Mouse (Mus musculus) olfactory bulb, adult 2 months (tissue): ENCODE measurements around the gene Pigl.

Experiments
- CTCF ChIP-seq: fragments of 200-500 bp; IDR thresholded peaks from 2 replicates; pipeline ENCODE4 v1.5.1; 2012; ENCODE audit warnings: low read depth, mild to moderate bottlenecking, low read length, moderate library complexity; ENCODE audit not compliant: insufficient read depth
- POLR2A ChIP-seq: fragments of 200-500 bp; IDR thresholded peaks from 2 replicates; pipeline ENCODE4 v1.6.1; 2012; ENCODE audit warnings: mild to moderate bottlenecking, low read depth, low read length, moderate library complexity; ENCODE audit not compliant: insufficient read depth

GRCm38 (mm10) chr11:62479581-62479980, 21.3 kb downstream of the Pigl start:
- no peak for TF ChIP-seq POLR2A
- no peak for TF ChIP-seq CTCF
